Mouse (Mus musculus): ENCODE data around the gene Loxl3. TPM values are rescaled to one million over a fixed set of nuclear protein-coding genes. Genes with fewer than 3 reads are reported as not detected.

The Loxl3 gene
- 0.25 to 0.46 TPM in 2 of 4 replicates, not detected in the others for total RNA-seq (2023)

DNA sequence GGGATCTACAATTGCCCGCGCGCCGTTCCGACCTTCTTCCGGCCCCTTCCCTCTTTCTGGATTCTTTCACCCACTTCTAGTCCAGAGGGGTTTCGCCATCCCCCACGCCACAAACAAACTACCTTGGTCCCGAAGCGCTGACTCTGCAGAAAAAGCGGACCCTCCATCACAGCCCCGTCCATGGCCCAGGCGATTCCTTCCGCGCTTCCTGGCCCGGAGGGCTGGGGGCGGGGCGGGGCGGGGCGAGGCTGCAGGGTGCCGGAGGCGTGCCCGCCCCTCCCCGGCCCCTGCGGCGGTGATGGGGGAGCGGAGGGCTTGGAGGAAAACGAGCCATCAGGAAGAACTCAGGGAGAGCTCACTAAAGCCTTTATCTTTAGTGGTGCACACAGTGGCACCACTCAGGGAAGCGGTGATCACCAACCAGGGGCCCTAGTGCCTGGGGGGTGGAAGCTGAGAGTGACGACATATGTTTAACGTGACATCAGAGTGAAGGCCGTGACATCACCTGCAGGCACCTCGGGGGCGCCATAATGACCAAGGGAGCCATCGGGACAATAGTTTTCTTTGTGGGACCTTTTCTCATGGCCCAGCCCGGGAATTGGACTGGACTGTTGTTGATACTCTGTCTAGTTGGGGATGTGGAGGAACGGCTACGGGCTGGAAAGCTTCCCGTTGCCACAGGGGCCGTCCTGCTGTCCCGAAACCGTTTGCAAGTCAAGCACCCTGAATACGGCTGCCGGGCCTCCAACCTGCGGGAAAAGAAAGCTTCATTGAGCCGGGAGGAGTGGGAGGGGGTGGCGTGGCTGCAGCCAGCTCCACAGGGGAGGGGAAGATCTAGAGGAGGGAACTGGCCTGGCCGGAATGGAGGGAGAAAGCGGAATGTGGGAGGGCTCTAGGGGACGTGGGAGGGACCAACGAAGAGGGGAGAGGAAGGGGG, at the start of gene Loxl3, which contains the start of gene Dok1:
Gene Loxl3, plus strand, starts transcription at position 925 of the 937 bp plus-strand sequence.
Gene Dok1, minus strand, starts transcription at position 223 of the 937 bp plus-strand sequence.

DNA sequence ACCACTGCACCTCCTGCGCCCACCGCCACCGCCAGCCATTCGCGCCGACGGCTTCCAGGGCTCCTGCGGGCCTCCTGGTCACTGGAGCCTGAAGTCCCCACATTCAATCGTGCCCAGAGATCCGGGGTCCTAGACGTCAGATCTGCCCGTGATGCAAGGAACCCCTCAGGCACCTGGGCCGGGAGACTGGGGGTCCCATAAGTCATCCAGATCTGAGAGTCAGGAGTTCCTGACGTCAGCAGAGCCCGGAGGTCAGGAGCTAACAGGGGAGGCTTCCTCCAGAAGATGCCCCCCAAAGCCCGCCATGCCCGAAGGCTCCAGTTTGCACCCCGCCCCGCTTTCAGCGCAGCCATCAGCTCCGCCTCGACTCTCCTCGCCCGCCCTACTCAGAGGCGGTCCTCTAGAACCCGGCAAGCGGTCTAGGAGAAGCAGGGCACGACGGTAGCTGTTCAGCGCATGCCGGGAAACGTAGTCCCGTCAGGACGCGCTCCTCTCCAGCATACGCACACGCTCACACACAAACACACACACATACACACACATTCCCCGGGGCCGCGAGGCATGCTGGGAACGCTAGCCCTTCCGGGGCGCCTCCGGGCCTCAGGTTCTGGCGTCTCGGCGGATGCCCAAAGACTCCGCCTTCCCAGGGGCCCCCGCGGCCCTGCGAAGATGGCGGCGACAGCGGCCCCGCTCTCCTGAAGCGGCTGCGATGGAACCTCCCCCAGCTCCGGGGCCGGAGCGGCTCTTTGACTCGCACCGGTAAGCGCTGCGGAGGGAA, 20.3 kb downstream of the Loxl3 start, which contains the start of gene Aup1:
Gene Aup1, plus strand, starts transcription at position 448 of the 778 bp plus-strand sequence.

DNA sequence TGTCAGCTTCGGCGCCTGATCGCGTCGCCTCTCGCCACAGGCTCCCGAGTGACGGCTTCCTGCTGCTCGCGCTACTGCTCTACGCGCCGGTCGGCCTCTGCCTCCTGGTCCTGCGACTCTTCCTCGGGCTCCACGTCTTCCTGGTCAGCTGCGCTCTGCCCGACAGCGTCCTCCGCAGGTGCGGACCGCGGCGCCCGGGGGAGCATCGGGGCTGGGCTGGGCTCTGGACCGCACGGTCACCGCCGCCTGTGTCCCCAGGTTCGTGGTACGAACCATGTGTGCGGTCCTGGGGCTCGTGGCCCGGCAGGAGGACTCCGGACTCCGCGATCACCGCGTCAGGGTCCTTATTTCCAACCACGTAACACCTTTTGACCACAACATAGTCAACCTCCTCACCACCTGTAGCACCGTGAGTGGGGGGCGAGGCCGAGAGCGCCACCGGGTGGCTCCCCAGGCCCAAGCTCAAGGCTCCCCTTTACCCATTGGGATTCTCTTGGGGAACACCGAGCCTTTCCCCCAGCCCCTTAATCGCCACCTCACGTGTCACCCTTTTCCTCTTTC, 21.0 kb downstream of the Loxl3 start, which contains the start of gene Htra2:
Gene Htra2, minus strand, starts transcription at position 403 of the 561 bp plus-strand sequence.

DNA sequence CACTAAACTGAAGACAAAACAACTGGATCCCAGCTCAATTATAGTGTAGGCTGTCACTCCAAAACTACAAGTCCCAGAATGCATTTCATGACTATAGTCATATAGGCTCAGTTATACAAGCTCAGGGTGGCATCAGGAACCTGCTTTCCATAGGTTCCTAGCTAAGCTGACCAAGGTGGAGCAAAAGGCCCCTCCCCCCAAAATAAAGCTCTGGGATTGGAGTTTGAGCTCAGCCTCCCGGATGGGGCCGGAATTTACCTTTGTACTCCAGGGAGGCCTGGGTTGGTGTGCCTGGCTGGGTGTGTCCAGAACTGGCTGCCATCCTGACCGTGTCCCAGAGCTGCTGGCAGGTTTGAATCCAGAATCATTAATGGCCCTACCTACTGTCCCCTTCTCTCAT, 23.8 kb downstream of the Loxl3 start, which contains the start of gene Dqx1:
Gene Dqx1, plus strand, starts transcription at position 55 of the 400 bp plus-strand sequence.

DNA sequence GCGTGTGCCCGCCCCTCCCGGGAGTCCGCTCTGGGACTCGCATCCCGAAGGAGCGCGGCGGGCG, 36.1 kb downstream of the Loxl3 start, which contains the start of gene Tlx2:
Gene Tlx2, minus strand, starts transcription at position 47 of the 64 bp plus-strand sequence.

DNA sequence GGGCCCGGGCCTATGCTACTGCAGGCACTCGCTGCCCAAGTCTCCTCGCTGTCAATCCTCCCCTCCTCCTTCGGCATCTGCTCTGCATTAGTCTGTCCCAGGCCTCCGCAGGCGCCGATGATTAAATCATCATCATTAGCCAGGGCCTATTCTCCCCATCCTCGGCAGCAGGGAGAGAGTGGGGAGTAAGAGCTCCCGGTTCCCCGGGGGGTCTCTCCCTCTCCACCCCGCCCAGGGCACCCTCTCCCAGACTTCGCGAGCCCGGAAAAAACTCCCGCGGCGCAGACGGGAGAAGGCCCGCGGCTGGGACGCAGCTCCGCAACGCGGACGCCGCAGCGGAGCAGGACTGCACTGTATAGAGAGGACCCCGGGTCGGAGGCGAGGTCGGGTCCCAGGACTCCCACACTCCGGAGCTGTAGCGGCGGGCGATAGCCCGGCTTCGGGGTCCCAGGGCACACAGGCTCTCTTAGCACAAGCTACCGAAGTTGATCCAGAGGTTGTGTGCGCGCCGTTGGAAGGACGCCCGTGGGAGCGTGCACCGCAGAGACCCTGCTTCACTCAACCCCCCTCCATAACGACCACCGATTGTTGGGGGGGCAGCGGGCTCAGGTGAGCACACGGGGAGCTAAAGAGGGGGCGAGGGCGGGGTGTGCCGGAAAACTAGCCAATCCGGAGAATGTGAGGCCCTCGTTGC, 43.8 kb downstream of the Loxl3 start, which contains the start of gene Pcgf1:
Gene Pcgf1, plus strand, starts transcription at position 240 of the 694 bp plus-strand sequence.

DNA sequence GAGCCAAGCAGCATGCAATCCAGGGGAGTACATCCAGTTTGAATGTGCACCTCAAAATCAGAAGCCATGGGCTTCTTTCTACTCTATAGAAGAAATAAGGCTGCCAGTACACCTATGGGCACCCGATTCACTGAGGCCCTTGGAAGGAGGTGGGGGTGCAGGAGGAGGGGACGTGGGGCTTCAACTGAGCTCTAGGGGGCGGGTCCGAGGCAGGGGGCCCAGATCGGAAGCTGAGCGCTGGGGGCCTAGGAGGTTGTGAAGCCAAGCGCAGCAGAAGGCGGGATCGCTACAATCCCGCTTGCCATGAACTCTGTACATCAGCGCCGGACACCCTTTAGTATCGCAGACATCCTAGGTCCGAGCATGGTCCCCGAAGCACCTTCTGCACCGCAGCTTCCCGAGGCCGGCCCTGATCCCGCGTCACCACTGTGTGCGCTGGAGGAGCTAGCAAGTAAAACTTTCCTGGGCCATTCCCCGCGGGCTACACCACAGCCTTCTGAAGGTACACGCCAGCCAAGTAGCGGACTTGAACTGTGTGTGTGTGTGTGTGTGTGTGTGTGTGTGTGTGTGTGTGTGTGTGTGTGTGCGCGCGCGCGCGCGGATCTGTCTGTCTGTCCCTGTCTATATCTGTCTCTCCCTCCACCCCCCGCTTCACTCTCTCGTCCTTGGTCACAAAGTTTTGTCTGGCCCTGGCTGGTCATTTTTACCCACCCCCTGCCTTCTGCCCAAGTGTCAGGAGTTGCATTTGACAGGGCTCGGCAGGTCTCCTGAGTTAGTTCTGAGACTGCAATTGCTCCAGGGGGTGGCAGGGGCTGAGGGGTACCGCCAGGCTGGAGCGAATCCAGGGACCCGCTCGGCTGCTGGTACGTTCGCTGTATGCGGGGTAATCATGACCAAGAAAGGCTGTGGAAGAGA, 52.4 kb downstream of the Loxl3 start, which contains the start of gene Lbx2:
Gene Lbx2, plus strand, starts transcription at position 247 of the 915 bp plus-strand sequence.

DNA sequence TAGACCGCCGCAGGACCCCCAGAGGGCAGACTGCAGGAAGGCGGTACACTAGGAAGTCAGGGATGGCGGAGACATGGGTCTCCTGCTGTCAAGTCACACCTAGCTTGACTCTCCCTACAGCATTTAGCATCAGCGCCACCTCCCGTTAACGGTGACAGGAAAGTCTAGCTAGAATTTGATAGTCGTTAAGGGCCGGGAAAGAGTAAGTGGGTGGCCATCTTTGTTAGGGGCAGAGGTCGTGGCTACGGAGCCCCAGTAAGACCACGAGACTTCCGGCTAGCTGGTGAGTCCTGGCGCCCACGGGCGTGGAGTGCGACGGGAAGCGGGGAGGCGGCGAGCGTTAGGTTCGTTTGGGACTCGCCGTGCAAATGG, 67.3 kb downstream of the Loxl3 start, which contains the start of the genes Ccdc142 and Gm42688:
Gene Ccdc142, plus strand, starts transcription at position 286 of the 372 bp plus-strand sequence.
Gene Gm42688, plus strand, starts transcription at position 302 of the 372 bp plus-strand sequence.

Other genes with a start within 250 kb of the Loxl3 start
- gene Sema4f, start 94.4 kb upstream of the Loxl3 start, total RNA-seq (2023), result 0.28 to 1.8 TPM (median 0.59 TPM) in 4 replicates
- 2.1 to 4.3 TPM (median 3.0 TPM) in 4 replicates for gene M1ap, start 87.3 kb upstream of the Loxl3 start, total RNA-seq (2023)
- 29.3 to 32.3 TPM (median 32.0 TPM) in 4 replicates for gene Dok1, start 702 bp upstream of the Loxl3 start, total RNA-seq (2023)
- gene Aup1, start 20.3 kb downstream of the Loxl3 start, total RNA-seq (2023), result 381 to 401 TPM (median 385 TPM) in 4 replicates
- 48.8 to 53.5 TPM (median 51.5 TPM) in 4 replicates for gene Htra2, start 21.1 kb downstream of the Loxl3 start, total RNA-seq (2023)
- 8.9 to 9.6 TPM (median 9.2 TPM) in 4 replicates for gene Dqx1, start 23.7 kb downstream of the Loxl3 start, total RNA-seq (2023)
- gene Tlx2, start 36.1 kb downstream of the Loxl3 start, total RNA-seq (2023), result not detected in 4 replicates
- gene Pcgf1, start 43.7 kb downstream of the Loxl3 start, total RNA-seq (2023), result 21.1 to 26.0 TPM (median 23.4 TPM) in 4 replicates
- not detected in 4 replicates for gene Lbx2, start 52.2 kb downstream of the Loxl3 start, total RNA-seq (2023)
- gene Ccdc142, start 67.4 kb downstream of the Loxl3 start, total RNA-seq (2023), result 10.4 to 18.5 TPM (median 13.5 TPM) in 4 replicates
- gene Gm42688, start 67.4 kb downstream of the Loxl3 start, total RNA-seq (2023), result 11.7 to 14.2 TPM (median 12.4 TPM) in 4 replicates
- 23.0 to 35.3 TPM (median 27.6 TPM) in 4 replicates for gene Mrpl53, start 74.9 kb downstream of the Loxl3 start, total RNA-seq (2023)
- gene Mogs, start 81.3 kb downstream of the Loxl3 start, total RNA-seq (2023), result 27.6 to 34.5 TPM (median 31.8 TPM) in 4 replicates
- 35.5 to 52.3 TPM (median 39.5 TPM) in 4 replicates for gene Wbp1, start 87.4 kb downstream of the Loxl3 start, total RNA-seq (2023)
- gene Ino80b, start 91.3 kb downstream of the Loxl3 start, total RNA-seq (2023), result 28.0 to 34.1 TPM (median 31.1 TPM) in 4 replicates
- not detected in 4 replicates for gene Rtkn, start 101.3 kb downstream of the Loxl3 start, total RNA-seq (2023)
- gene Wdr54, start 122.2 kb downstream of the Loxl3 start, total RNA-seq (2023), result 0.56 to 0.60 TPM in 2 of 4 replicates, not detected in the others
- not detected in 4 replicates for gene 1700003E16Rik, start 122.2 kb downstream of the Loxl3 start, total RNA-seq (2023)
- 97.0 to 118 TPM (median 106 TPM) in 4 replicates for gene Dctn1, start 131.7 kb downstream of the Loxl3 start, total RNA-seq (2023)
- gene Slc4a5, start 185.7 kb downstream of the Loxl3 start, total RNA-seq (2023), result not detected in 4 replicates